Mouse (Mus musculus) CD8-positive naive resting alpha-beta T cell, adult 2 months (primary cell): Measurements from ENCODE around the gene G3bp1.
A peak's percentile ranks its signal among the peaks of the same experiment; 100 is the strongest.

Source experiments
- DNase-seq, 2 experiments: peaks; one replicate each; pipeline ENCODE4 v3.0.0; 2022; ENCODE audit warnings: low read depth in 2 of 2, low spot score in 2 of 2

The G3bp1 gene

DNA sequence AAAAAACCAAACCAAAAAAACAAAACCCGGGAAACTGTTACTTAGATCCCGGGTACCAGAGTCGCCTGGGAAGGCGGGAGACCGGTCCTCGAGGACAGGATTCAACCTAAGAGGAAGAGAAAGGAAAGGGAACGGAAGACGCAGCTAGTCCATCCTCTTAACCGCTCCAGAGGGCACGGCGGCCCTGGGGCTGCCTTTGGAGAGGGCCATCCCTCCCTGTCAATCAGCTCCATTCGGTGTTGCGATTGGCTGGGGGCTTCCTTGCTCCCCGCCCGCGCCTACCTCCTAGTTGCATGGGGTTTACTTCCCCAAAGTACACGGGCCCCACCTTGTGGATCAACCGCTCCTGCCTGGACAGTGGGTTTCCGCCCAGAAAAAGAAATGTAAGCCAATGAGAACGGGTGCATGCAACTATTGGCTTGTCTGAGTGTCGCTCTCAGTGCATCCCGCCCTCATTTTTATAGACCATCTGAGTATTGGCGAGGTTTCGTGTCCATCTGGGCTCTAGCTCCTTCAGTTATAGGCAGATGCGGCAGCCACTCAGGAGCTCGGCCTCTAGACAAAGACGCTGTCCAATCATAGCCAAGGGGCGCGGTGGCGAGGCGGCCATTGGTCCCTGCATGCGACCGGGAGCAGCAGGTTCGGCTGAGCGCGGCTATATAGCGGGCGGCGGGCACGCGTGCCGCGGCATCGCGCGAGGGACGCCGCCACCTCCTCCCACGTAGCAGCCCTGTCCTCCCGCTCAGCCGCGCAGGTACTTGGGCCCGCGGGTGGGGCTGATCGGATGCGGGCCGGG, at the start of gene G3bp1:
G3bp1 (plus strand) TSS at position 638 of the 796 bp plus-strand sequence.
- peak; percentile 98 for DNase-seq

DNA sequence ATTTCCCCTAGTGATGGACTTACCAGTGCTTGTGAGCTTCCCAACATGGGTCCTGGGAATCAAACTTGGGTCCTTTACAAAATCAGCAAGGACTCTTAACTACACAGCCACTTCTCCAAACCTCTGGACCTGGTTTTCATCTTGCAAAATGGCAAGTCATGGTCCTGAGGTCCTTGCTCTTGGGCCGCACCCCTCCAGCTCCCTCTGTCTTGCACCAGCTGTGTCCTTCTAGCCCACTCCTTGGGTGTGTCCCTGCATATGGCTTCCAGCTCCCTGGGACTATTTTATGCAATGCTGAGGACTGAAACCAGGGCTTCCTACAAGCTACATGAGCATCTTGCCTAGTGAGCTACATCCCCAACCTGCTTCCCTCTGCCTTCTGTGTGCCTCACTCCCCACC, 46.5 kb upstream of the G3bp1 start, which contains the start of gene Sparc:
Sparc (minus strand) TSS at position 206 of the 400 bp plus-strand sequence.
- no peak for DNase-seq

DNA sequence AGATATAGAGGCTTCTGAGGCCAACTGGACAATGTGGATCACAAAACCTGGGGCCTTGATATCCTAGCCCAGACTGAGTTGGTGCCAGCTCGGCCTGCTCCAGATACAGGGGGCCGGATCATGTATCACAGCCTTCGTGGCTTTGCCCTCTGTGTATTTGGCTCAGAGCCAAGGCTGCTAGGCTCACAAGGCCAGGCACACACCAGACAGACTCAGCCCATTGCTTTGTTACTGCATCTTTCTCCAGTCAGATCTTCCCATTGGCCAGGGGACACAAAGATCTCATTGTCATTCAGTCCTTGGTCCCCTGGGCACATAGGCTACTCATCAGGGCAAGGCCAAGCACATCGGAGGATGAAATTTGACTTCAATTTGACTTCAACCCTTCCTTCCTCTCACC, 45.7 kb upstream of the G3bp1 start:
- no peak for DNase-seq

DNA sequence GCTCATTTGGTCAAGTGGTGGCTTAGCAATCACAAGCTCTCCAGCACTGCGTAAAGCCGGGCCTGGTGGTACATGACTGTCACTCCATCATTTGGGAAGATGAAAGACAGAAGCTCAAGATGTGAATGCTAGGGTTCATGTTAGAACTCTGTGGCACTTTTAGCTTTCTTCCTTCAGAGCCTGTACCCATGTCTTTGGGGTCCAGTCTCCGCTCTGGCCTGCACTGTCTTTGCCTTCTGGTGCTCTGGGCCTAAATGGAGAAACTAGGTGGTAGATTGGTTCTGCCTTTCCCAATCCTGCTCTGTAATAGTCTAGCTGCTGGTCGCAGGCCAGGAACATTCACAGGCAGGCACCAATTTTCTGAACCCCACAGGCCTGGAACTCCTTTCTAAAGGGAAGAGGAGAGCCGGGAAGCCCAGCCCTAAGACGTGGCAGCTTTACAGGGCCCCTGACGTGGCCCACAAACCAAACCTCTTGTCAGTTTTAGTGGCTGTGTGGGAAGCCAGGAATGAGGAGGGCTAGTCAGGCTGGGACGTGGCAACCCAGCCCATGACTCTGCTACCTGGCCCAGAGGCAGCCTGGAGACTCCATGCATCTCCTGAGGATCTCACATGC, 44.6 kb upstream of the G3bp1 start:
- no peak for DNase-seq

DNA sequence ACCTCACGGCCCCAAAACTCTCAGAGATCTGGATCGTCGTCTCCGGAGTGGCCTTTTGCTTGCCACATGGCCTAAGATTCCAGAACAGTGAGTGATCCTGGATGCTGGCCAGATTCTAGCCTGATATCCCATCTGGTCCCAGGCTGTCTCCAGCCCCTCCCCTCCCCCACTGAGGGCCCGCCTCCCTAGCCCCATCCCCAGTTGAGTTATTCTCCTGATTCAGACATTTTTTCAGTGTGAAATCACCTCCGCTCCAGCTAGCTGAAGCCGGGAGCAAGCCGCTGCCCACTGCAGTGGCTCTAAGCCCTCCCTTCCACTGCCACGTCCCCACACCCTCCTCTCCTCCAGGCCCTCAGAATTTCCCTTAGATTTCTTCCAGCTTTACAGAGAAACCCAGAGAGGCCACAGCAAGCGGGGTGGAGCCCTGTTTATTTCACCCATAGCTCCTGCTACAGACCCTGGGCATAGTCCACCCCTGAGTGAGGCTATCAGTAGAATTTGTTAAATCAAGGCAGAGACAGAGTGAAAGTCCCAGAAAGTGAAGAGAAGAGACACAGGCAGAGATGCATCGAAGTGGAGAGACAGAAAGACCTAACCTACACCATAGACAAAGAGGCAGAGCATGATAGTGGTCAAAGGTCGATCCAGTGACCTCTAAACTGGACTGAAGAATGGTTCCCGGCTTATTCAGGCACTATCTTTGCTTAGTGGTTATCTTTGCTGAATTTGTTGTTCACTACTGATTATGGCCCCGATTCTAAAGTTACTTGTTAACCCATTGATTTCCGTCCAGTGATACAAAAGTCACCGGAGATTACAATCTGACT, 41.1 kb upstream of the G3bp1 start:
- no peak for DNase-seq

DNA sequence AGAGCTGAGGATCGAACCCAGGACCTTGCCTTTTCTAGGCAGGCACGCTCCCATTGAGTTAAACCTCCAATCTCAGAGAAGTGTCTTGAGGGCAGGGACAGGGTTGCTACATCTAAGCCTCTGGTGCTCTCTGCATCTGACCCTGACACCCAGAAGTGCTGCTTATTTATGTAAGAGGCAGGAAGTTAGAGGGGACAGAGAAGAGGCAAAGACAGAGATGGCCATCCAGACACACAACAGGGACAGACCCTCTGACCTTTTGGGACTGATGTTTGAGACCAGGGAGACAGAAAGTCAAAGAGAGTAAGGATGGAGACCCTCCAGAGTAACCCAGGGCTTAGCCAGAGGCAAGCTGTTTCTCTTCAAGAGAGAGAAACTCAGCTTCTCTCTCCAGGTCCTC, 39.5 kb upstream of the G3bp1 start:
- no peak for DNase-seq

DNA sequence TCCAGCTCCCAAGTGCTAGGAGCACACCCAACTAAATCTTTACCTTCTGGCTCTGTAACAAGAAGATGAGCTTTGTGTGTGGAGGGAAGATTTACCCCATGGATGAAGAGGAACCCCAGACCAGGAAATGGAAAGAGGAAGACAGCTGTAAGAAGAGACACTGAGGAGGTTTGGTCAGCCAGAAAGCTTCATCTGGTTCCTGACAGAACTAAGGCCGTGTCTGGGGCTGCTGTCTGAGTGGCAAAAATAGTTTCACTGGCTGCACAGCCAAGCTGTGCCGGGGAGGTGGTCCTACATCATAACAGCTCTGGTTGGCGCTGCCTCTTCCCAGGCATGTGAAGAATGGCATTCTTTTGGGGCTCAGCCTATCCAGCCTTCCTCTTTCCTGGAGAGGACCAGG, 36.5 kb upstream of the G3bp1 start:
- DNase-seq, result no peak

DNA sequence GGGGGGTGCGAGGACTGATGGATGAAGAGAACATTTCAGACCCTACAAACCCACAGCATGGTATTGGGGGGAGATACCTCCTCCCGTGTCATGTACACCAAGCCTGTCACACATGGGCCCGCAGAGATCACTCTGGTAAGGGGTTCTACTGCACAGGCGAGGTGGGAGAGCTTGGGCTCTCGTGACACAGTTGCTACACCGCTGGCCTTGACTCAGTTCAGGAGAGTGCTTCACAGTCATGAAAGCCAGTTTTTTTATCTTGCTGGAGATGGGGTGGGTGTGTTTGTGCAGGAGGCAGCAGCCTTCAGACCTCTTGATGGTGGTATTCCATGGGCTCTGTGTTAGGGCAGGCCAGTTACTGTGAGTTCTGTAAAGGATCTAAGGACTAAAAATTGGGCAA, 33.4 kb upstream of the G3bp1 start:
- DNase-seq, result no peak

DNA sequence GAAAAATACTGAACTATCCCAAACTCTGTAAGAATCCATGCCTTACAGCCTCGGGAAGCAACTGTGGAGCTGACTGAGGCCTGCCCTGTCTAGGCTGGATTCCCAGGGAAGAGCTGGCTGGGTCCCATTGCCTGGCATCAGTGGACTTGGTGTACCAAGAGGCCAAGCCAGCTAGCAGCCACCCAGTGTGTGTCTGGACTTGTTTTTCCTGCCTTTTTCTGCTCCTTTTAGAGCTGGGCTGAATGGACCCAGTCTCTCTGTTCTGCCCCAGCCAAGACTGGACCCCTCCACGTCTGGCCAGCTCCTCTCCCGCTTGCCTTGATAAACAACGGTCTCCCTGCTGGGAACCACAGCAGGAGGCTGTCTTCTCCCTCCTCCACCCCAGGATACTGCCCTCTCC, 31.5 kb upstream of the G3bp1 start:
- no peak for DNase-seq

DNA sequence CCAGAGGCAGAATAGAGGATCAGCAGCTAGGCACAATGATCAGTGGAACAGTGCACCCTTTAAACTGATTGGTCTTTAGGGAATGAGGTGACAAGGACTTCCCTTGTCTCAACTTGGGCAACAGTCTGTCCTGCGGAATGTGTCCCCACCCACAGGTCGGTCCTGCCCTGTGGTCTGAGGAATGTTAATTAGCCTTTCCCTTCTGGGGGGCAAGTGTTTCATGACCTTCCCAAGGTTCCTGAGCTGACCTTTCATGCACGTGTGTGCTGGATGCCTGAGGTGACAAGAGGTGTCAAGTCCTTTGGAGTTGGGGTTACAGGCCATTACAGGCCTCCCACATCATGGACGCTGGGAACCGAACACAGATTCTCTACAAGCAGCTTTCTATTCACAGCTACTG, 29.8 kb upstream of the G3bp1 start:
- DNase-seq, result no peak

DNA sequence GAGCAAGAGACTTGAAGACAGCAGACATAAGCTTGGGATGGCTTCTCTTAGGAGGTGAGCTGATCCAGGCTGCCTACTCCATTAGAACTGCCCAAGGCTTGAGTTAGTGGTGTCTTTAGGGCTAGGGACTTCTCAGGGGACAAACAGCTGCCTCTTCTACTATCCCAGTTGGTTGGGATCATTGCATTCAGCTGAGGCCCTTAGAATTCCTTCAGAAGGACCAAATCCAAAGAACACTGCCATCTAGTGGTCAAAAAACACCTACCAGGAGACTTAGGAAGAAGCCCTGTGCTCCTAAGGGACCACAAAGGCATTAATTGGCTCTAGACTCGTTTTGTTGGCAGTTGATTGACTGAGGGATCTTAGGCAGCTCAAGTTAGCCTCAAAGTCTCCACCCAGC, 24.7 kb upstream of the G3bp1 start:
- peak in 1 of 2 experiments; percentile 26 for DNase-seq

DNA sequence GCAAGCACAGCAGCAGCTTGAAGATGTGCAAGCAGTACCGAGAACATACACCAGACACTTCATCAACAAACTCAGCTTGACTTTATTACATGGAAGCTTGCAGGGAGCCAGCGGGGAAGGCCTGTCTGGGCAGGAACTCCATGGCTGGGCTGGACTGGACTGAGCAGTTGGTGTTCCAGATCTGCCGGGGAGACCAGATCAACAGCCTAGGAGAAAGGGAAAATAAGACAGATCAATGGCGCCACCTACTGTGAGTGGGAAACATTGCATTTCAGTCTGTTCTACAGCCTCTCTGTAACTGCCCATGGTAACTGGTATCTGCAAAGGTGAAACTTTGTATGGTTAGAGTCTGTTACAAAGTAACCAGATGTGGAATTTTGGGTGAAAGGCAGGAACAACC, 22.9 kb upstream of the G3bp1 start:
- peak in 1 of 2 experiments; percentile 52 for DNase-seq

DNA sequence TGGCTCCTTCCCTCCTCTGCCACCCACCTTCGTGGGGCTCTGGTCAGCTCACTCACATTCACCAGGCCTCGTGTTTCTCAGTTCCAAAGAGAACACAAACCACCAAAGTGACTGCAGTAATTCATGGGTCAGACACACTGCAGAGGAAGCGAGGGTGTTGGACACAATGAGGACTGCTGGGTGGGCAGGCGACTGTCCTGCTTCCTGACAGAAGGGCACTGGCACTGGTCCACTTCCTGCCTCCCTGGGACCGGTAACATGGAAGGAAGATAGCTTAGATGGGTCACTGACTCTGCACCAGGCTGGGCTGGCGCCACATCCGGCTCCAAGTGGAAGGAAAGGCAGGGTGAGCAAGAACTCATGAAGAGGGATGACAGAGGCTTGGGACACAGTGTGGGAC, 20.0 kb upstream of the G3bp1 start:
- no peak for DNase-seq

DNA sequence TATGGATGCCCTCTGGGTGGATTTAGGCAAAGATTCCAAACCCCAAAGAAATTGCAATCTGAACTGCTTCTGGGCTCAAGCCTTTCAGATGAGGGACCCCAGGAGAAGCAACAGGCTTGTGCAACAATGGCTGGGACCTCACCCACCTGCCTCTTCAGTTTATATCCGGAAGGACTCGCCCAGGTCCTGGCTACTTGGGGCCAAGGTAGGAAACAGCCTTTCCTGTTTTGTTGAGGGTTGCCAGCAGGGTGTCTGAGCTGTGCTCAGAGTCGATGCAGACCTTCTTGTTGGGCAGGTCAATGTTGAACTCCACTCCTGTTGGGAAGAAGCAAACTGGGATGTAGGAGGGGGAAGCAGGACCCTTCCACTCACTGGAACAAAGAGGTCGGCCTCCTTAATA, 19.2 kb upstream of the G3bp1 start:
- DNase-seq, result no peak

DNA sequence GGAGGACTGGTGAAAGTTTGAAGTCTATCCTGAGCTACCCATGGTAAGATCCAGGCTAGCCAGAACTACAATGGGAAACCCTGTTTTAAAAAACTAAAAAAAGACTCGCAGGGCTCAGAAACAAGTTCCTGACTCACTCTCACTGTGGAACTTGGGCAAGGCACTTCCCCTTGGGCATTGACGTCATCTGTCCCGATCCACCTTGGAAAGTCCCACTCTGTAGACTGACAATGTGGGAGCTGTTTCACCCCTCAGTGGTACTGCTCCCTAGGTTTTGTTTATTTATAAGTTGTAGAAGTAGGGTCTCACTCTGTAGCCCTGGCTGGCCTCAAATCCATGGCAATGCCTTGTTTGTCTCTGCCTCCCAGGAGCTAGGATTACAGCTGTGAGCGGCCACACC, 15.8 kb upstream of the G3bp1 start:
- DNase-seq, result no peak

DNA sequence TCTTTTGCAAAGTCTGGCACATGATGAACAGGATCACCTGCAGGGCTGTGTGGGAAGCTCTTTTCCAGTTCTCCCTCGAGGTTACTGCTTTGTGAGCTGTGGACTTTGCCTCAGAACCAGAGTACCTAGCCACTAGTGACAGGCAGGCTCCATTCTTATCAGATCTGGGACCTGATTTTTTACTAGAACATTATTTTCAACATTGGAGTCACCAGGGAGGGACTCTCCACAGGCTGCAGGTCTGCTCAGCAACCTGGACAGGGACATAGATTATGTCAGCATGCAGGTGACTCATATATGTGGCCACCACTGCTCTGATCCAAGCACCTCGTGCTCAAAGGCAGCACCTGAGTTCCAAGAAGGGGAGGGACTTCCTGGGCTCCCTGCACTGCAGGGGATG, 14.3 kb upstream of the G3bp1 start:
- no peak for DNase-seq

DNA sequence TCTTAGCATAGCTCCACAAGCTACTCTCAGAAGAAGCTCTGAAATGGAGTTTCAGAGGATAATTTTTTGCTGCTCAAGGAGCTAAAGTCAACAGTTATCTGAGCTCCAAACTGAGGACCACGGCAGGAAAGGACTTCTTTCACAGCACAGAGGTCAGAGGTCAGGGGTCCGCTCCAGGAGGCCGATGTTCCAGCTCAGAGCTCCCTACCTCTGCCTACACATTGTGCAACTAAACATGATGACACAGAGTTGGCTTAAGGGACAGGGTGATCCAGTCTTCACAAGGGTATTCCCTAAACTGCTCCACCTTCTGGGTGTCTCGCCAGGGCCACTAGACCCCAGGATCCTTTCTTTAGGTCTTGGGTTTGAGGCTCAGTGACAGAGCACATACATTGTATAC, 11.0 kb upstream of the G3bp1 start:
- DNase-seq, result no peak

DNA sequence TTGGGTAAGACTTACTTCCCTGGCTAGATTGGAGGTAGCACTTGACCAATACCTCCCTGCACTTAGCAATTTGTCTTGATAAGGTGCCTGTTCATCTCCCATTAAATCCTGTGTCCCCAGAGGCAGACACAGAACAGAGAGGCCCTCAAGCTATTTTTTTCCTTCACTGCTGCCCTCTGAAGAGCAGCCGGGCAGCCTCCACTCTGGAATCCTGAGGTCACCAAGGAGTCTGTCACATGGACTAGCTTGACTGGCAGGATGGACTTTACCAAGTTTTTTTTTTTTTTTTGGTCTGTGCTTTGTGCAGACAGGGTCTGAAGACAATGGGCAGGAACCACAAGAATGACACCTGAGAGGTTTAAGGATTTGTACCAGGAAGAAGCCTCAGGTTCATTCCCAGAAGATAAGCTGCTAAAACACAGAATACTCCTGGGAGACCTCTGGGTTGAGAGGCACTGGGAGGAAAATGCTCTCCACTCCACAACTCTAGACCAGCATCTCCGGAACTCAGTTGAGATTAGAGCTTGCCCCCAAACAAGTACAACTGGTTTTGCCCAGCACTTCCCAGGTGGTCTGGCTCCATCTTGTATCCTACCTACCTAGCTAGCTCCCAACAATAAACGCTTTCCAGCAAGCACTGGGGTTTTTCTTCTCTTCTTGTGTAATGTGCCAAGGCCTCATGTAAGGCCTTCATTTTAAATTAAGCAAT, 9.5 kb upstream of the G3bp1 start:
- DNase-seq, result no peak

DNA sequence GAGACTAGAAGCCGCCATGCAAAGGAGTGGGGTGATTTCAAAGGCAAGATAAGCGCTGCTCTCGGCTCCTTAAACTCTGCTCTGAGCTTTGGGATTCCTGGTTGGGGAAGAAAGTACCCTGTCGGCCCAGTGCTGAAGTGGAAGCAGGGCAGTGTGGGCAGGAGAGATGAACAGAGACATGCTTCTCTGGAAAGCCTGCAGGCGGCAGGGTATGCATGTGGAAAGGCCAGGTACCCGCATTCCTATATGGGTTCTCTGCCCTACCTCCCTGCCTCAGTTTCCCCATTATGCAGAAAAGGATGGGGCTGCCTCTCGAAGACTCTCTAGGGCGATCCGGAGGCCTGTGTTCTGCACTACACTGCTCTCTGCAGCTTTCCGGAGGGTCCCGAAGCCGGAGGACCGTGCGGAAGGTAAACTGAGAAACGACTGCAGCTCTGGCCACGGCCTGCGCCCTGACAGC, 8.9 kb upstream of the G3bp1 start:
- no peak for DNase-seq

DNA sequence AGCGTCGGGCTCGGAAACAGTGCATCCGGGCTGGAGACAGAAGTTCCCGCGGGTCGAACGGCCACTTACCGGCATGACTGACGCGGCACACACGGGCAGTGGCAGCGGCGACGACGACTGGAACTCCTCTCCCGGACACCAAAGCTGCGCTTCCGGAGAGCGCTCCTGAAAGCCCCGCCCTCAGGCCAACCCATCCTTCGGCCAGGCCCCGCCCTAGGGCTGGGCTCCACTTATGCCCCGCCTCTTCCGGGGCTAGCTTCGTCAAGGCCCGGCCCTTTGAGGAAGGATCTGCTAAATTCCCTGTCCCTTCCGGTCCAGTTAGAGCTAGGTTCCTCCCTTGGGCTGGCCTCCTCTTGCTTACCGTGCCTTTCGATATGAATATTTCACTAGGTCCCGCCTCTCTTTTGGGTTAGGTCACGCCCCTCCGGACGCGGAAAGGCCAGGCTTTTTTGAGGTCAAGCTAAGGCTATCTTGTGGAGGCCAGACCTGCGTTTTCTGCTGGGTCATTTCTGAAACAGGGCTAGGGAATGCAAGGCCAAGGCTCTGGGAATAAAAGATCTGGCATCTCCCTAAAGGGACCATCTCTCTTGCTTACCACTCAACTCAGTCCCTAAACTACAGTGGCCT, 8.4 kb upstream of the G3bp1 start, which contains the start of gene Atox1:
Atox1 (minus strand) TSS at position 221 of the 627 bp plus-strand sequence.
- peak; percentile 69 to 77 for DNase-seq

DNA sequence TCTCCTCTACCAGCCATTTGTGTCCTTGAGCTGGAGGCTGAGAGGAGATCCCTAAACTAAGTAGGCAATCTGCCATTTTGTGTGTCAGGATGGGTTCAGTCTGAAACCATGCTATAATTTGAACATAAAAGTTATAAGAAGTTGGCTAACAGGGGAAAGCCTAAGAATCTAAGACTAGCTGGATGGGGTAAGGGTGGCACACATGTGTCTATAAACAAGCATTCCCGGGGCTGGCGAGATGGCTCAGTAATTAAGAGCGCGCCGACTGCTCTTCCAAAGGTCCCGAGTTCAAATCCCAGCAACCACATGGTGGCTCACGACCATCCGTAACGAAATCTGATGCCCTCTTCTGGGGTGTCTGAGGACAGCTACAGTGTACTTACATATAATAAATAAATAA, 7.3 kb upstream of the G3bp1 start:
- DNase-seq, result no peak
